In genomic region chr5:53590179-53590765, GRCm38 (mm10) we compare ENCODE assay signal across 7 mouse cellular contexts.
A peak's percentile ranks its signal among the peaks of the same experiment; 100 is the strongest.
DNase-seq lines count a peak whose midpoint lies in the region; ATAC-seq lines count a peak whose summit lies in the region.

No protein-coding gene starts in this region.

- no peaks in the 10 kb centered on the region for H3K36me3 ChIP-seq in embryonic facial prominence, embryonic 11.5 days (replicated peaks; ENCODE audit: control insufficient read depth, insufficient read depth, low read depth, low read length)
- no peaks in the 10 kb centered on the region for H3K36me3 ChIP-seq in limb, embryonic 10.5 days
- H3K36me3 ChIP-seq in midbrain, embryonic 13.5 days: no peaks in the 10 kb centered on the region

- H3K27me3 ChIP-seq in embryonic facial prominence, embryonic 11.5 days (ENCODE audit: control insufficient read depth, insufficient read depth, low read length): no peaks in the 10 kb centered on the region
- 0 out of 2 replicates have a peak, but pooled peaks cover 3% of the 10 kb centered on the region for H3K27me3 ChIP-seq in limb, embryonic 10.5 days (ENCODE audit: low read depth, poor library complexity, severe bottlenecking)
- H3K27me3 ChIP-seq in midbrain, embryonic 13.5 days: peaks cover 8% of the 10 kb centered on the region; the same call in 1 of the 2 replicates

- DNase-seq in adrenal gland, postnatal 14 days: peak; percentile 99
- DNase-seq in embryonic facial prominence, embryonic 11.5 days (ENCODE audit: low spot score): peak; percentile 98
- DNase-seq in kidney, adult 11 months: peak; percentile 99
- peak; percentile 98 for DNase-seq in limb, embryonic 10.5 days (ENCODE audit: low spot score)
- peak; percentile 80 for DNase-seq in spleen, adult 12 weeks (ENCODE audit: low spot score)

- peak overlapping the region; percentile 91 for H3K4me2 ChIP-seq in embryonic facial prominence, embryonic 11.5 days (ENCODE audit: low read depth, low read length)
- H3K4me2 ChIP-seq in midbrain, embryonic 13.5 days (replicated peaks): peak overlapping the region; percentile 70

- peak overlapping the region; percentile 96 for H3K27ac ChIP-seq in embryonic facial prominence, embryonic 11.5 days (replicated peaks; ENCODE audit: low read depth, low read length)
- H3K27ac ChIP-seq in limb, embryonic 10.5 days: peak overlapping the region; percentile 97
- H3K27ac ChIP-seq in midbrain, embryonic 13.5 days: peak overlapping the region; percentile 97

- WGBS in embryonic facial prominence, embryonic 11.5 days: 0% methylated on average over 58 of the region's 59 CpGs
- 0% methylated on average over 51 of the region's 59 CpGs for WGBS in limb, embryonic 10.5 days
- WGBS in midbrain, embryonic 13.5 days: 0% methylated on average over 57 of the region's 59 CpGs

- H3K9ac ChIP-seq in embryonic facial prominence, embryonic 11.5 days (replicated peaks; ENCODE audit: low read length): peak overlapping the region; percentile 99
- H3K9ac ChIP-seq in midbrain, embryonic 13.5 days (replicated peaks): peak overlapping the region; percentile 96

- peak; percentile 88 for ATAC-seq in embryonic facial prominence, embryonic 11.5 days (replicated peaks; ENCODE audit: insufficient number of reproducible peaks, low FRiP score, low TSS enrichment, low read depth)
- ATAC-seq in granulocyte monocyte progenitor cell, adult 5-6 weeks (replicated peaks; ENCODE audit: poor library complexity, severe bottlenecking): peak; percentile 48
- peak; percentile 82 for ATAC-seq in midbrain, embryonic 13.5 days

- peak overlapping the region; percentile 93 for H3K4me3 ChIP-seq in embryonic facial prominence, embryonic 11.5 days (ENCODE audit: low read depth, low read length)
- peak overlapping the region; percentile 91 for H3K4me3 ChIP-seq in limb, embryonic 10.5 days
- peak overlapping the region; percentile 94 for H3K4me3 ChIP-seq in midbrain, embryonic 13.5 days (replicated peaks)

- no peaks in the 10 kb centered on the region for H3K9me3 ChIP-seq in embryonic facial prominence, embryonic 11.5 days (replicated peaks; ENCODE audit: control insufficient read depth, low read length)
- H3K9me3 ChIP-seq in limb, embryonic 10.5 days (replicated peaks): no peaks in the 10 kb centered on the region
- H3K9me3 ChIP-seq in midbrain, embryonic 13.5 days: no peaks in the 10 kb centered on the region

- no peaks in the 10 kb centered on the region for H3K4me1 ChIP-seq in embryonic facial prominence, embryonic 11.5 days (ENCODE audit: control insufficient read depth, insufficient read depth, low read length)
- H3K4me1 ChIP-seq in limb, embryonic 10.5 days: peaks cover 19% of the 10 kb centered on the region
- H3K4me1 ChIP-seq in midbrain, embryonic 13.5 days (replicated peaks): peaks cover 34% of the 10 kb centered on the region

Comparison
In these comparisons a context has a peak if more than half of its experiments do, and no peak if none do; other contexts are left out.
1. Peak in every context shown above with its lines: DNase-seq, ATAC-seq, H3K4me3 ChIP-seq and H3K27ac ChIP-seq.